Mouse (Mus musculus) kidney, embryonic 14.5 days (tissue): ENCODE measurements around the gene Zfp975. TPM values are rescaled to one million over a fixed set of nuclear protein-coding genes. Genes with fewer than 3 reads are reported as not detected.
A peak's percentile ranks its signal among the peaks of the same experiment; 100 is the strongest.
"Not testable (repeated sequence)": the region's sequence is repeated elsewhere in the genome, so short reads cannot be mapped to it uniquely, and the experiment has no call there.

ENCODE experiments used
- ATAC-seq: fragments of 200-750 bp; cut with Nextera tagmentation; 2 replicates; pipeline ENCODE4 v1.8.0; 2017; ENCODE audit warnings: moderate number of reproducible peaks, mild to moderate bottlenecking, moderate TSS enrichment, moderate library complexity; ENCODE audit not compliant: low FRiP score, low TSS enrichment
- H3K27ac ChIP-seq: fragments of 300-500 bp; sonication (generic); 2 replicates; pipeline ENCODE4 v1.5.1; 2014; ENCODE audit warnings: low read depth, mild to moderate bottlenecking, low read length, moderate library complexity, mixed read lengths
- H3K27me3 ChIP-seq: fragments of 300-500 bp; sonication (generic); 2 replicates; pipeline ENCODE4 v1.6.1; 2014; ENCODE audit warnings: mild to moderate bottlenecking, low read length; ENCODE audit not compliant: control insufficient read depth, insufficient read depth
- H3K36me3 ChIP-seq: fragments of 300-500 bp; sonication (generic); 2 replicates; pipeline ENCODE4 v1.6.1; 2014; ENCODE audit warnings: low read length, mixed read lengths; ENCODE audit not compliant: control insufficient read depth, insufficient read depth
- H3K4me1 ChIP-seq: fragments of 300-500 bp; sonication (generic); 2 replicates; pipeline ENCODE4 v1.6.1; 2014; ENCODE audit warnings: low read length, mixed read lengths; ENCODE audit not compliant: control insufficient read depth, insufficient read depth
- H3K4me2 ChIP-seq: fragments of 300-500 bp; sonication (generic); replicated peaks from 2 replicates; pipeline ENCODE4 v1.6.1; 2014; ENCODE audit warnings: low read depth, mild to moderate bottlenecking, low read length
- H3K4me3 ChIP-seq: fragments of 300-500 bp; sonication (generic); 2 replicates; pipeline ENCODE4 v1.5.1; 2014; ENCODE audit warnings: mild to moderate bottlenecking, low read length
- H3K9ac ChIP-seq: fragments of 300-500 bp; sonication (generic); 2 replicates; pipeline ENCODE4 v1.6.1; 2014; ENCODE audit warnings: low read depth, mild to moderate bottlenecking, low read length, moderate library complexity
- H3K9me3 ChIP-seq: fragments of 300-500 bp; sonication (generic); 2 replicates; pipeline ENCODE4 v1.6.1; 2016; ENCODE audit warnings: low read length; ENCODE audit not compliant: control insufficient read depth
- WGBS: fragments of 180-500 bp; shearing (Covaris S2); extraction: QIAGEN DNeasy Blood & Tissue Kit; methylation state at CpG from one replicate; pipeline ENCODE4 v1.1.7; 2014; 5-methylcytosine and 5-hydroxymethylcytosine counted together
- polyA plus RNA-seq: library from polyadenylated mRNA; unstranded; fragments of >200 nt; fragmentation: Nextera tagmentation; extraction: Ambion mirVana; gene quantifications from 2 replicates; pipeline ENCODE4 v1.2.1, GENCODE M21; 2014

Gene Zfp975
- polyA plus RNA-seq, 1 experiment from 2014 or later: 9.7 TPM

DNA sequence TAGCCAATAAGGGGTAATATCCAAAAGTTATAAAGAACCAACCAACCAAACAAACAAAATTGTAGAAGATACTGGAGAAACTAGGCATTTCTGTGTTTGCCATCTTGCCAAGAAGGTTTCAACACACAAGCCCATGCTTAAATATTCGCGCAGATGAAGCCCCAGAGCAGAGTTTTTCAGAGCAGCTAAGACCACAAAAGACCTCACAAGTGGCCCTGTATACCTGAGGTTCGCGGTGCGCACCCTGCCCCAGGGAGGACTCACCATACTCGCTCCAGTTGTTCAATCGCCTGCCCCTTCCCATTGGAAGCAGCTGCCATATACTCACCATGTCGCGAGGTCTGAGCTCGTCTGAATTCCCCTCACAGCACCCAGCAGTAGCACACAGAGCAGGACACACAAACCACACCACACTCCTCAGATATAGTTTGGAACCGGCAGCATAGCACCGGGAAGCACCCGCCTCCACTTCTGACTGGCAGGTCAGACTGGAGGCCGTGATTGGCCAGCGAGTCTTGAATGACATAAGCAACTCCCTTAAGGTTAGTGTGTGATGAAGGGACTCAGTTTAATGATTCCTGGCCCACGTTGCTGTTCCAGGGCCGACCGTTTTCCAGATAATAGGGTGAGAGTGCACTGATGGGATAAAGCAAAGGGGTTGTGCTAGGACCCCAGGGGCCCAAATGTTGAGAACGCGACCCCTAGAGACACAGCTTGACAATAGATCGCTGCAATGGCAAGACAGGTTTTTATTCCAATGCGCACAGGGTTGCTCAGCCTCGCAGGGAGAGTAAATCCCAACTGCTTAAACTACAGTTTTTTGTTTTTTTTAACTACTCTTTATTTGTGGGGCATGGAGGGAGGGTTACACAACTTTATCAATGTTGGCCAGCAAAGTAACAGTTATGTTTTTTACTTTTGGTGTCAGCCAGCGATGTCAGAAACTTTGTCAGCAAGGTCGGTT lies 50.1 kb downstream of the Zfp975 start, which contains the start of gene Zfp976:
Gene Zfp976, minus strand, starts transcription at position 437 of the 964 bp plus-strand sequence.
- Histone ChIP-seq H3K4me3 (peak within 1 kb of the TSS; percentile 45), H3K9ac (peak within 1 kb of the TSS; percentile 50), H3K4me2 (peak within 1 kb of the TSS; percentile 44)
- not testable (repeated sequence) for H3K36me3 ChIP-seq, H3K4me1 ChIP-seq, H3K9me3 ChIP-seq, H3K27me3 ChIP-seq, H3K27ac ChIP-seq
- 2% methylated on average over 25 of the region's 25 CpGs for WGBS
- peak; percentile 100 for ATAC-seq

DNA sequence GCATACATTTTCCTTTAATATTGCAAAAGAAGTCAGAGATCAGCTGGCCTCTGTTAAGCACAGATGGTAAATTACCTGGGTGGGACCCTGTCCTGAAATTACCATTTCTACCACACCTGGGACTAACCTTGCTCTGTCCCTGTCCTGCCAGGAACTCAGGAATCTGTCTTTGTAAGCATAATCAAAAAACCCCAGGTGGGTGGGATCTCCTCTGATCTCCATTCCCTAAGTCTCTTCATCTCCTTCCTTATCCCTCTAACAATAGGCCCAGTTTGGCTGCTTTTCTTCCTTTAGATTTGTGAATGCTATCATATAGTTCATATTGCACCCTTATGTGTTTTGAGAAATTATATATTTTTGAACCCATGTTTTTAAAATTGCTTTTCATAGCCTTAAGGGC lies 61.5 kb downstream of the Zfp975 start:
- not testable (repeated sequence) for H3K36me3 ChIP-seq, H3K9ac ChIP-seq, H3K4me1 ChIP-seq, H3K27ac ChIP-seq, H3K4me3 ChIP-seq, ATAC-seq, H3K4me2 ChIP-seq, H3K9me3 ChIP-seq, H3K27me3 ChIP-seq

Other genes starting within 250 kb of the Zfp975 start
- not detected in 2 replicates for gene 4933421I07Rik, start 244.6 kb downstream of the Zfp975 start, polyA plus RNA-seq
- gene Zfp141, start 187.0 kb downstream of the Zfp975 start, polyA plus RNA-seq: 9.1 and 13.7 TPM in 2 replicates
- gene Gm21028, start 114.2 kb downstream of the Zfp975 start, polyA plus RNA-seq: not detected in 2 replicates
- gene Zfp977, start 100.2 kb downstream of the Zfp975 start, polyA plus RNA-seq: 2.0 and 2.5 TPM in 2 replicates
- 3.7 and 5.4 TPM in 2 replicates for gene Zfp976, start 50.2 kb downstream of the Zfp975 start, polyA plus RNA-seq
- 0.07 TPM in 1 of 2 replicates, not detected in the other for gene Gm17067, start 34.3 kb upstream of the Zfp975 start, polyA plus RNA-seq
- gene Vmn2r62, start 100.8 kb upstream of the Zfp975 start, polyA plus RNA-seq: not detected in 2 replicates
- not detected in 2 replicates for gene Gm2381, start 174.5 kb upstream of the Zfp975 start, polyA plus RNA-seq
- not detected in 2 replicates for gene Vmn2r63, start 241.1 kb upstream of the Zfp975 start, polyA plus RNA-seq